In genomic region chr16:22240856-22241255, GRCm38 (mm10) we compare ENCODE assay signal across 31 mouse cellular contexts. TPM values are rescaled to one million over a fixed set of nuclear protein-coding genes. Genes with fewer than 3 reads are reported as not detected.
DNase-seq lines count a peak whose midpoint lies in the region; ATAC-seq and TF ChIP-seq lines count a peak whose summit lies in the region.
"Had no signal": no experiment of that assay in that cellular context is flagged by ENCODE, and none has a peak within 500 bp of the region (broad histone marks: within the 10 kb centered on the region; RNA-seq: fewer than 3 reads in every experiment).

No protein-coding gene starts in this region.

- TF ChIP-seq CTCF in intestine, postnatal 0 days (IDR thresholded peaks at IDR 0.05; ENCODE audit: low read depth): no peak
- no peak for TF ChIP-seq CTCF in gastrocnemius, adult 2 months (IDR thresholded peaks at IDR 0.05)

- no peak overlapping the region for H3K4me3 ChIP-seq in intestine, embryonic 15.5 days (replicated peaks)
- no peak overlapping the region for H3K4me3 ChIP-seq in intestine, postnatal 0 days (ENCODE audit: low read depth, low read length)
- no peak overlapping the region for H3K4me3 ChIP-seq in gastrocnemius, adult 2 months
- H3K4me3 ChIP-seq: embryonic facial prominence, embryonic 13.5 days; forebrain, embryonic 12.5 days; hindbrain, embryonic 10.5 days; layer of hippocampus, adult 2 months; left cerebral cortex, adult 2 months; liver, embryonic 12.5 days; megakaryocyte, embryonic 14.5 days; midbrain, embryonic 13.5 days; neural tube, embryonic 12.5 days had no signal

- no peak for ATAC-seq in CD4-positive, CD25-positive, alpha-beta regulatory T cell, adult 4 months
- ATAC-seq in intestine, embryonic 15.5 days: 0 out of 2 replicates have a peak, but pooled peaks have one; percentile 37
- no peak for ATAC-seq in intestine, postnatal 0 days
- ATAC-seq: activated CD4-positive, CD25-positive, alpha-beta regulatory T cell, adult 4 months; liver, embryonic 12.5 days; midbrain, embryonic 13.5 days had no signal

- no peak overlapping the region for H3K27ac ChIP-seq in intestine, embryonic 15.5 days
- no peak overlapping the region for H3K27ac ChIP-seq in intestine, postnatal 0 days (ENCODE audit: low read depth, low read length)
- no peak overlapping the region for H3K27ac ChIP-seq in gastrocnemius, adult 2 months
- H3K27ac ChIP-seq: embryonic facial prominence, embryonic 13.5 days; forebrain, embryonic 12.5 days; hindbrain, embryonic 10.5 days; hindbrain, postnatal 0 days; layer of hippocampus, adult 2 months; left cerebral cortex, adult 2 months; liver, embryonic 12.5 days; midbrain, embryonic 13.5 days; neural tube, embryonic 12.5 days had no signal

- no peaks in the 10 kb centered on the region for H3K27me3 ChIP-seq in intestine, embryonic 15.5 days (replicated peaks)
- no peaks in the 10 kb centered on the region for H3K27me3 ChIP-seq in intestine, postnatal 0 days (replicated peaks; ENCODE audit: control insufficient read depth, insufficient read depth, low read length)
- H3K27me3 ChIP-seq: embryonic facial prominence, embryonic 13.5 days; forebrain, embryonic 12.5 days; liver, embryonic 12.5 days; megakaryocyte, embryonic 14.5 days; midbrain, embryonic 13.5 days; neural tube, embryonic 12.5 days had no signal

- DNase-seq in CD4-positive, CD25-positive, alpha-beta regulatory T cell, adult 2 months (ENCODE audit: low read depth, low spot score): peak; percentile 7
- peak; percentile 11 for DNase-seq in retina, embryonic 14.5 days (ENCODE audit: low spot score)
- DNase-seq in retina, postnatal 1 day: no peak
- DNase-seq in adrenal gland, adult 18-20 months (ENCODE audit: low spot score in 2 of 2): no peak
- no peak for DNase-seq in gastrocnemius, adult 2 months
- DNase-seq: adrenal gland, adult 8-10 months; cerebellum, adult 8-10 months; cerebellum, postnatal 36 days; embryo, embryonic 11 days; forebrain, postnatal 0 days; gastrocnemius, postnatal 14 days; heart, adult 18-20 months; kidney, adult 11 months; kidney, postnatal 36 days; liver, postnatal 0 days; lung, postnatal 36 days had no signal

- no peak overlapping the region for H3K4me2 ChIP-seq in intestine, embryonic 15.5 days (replicated peaks)
- no peak overlapping the region for H3K4me2 ChIP-seq in intestine, postnatal 0 days (replicated peaks; ENCODE audit: low read depth)
- H3K4me2 ChIP-seq: embryonic facial prominence, embryonic 13.5 days; forebrain, embryonic 12.5 days; heart, embryonic 11.5 days; liver, embryonic 12.5 days; midbrain, embryonic 13.5 days; neural tube, embryonic 12.5 days had no signal

- intact Hi-C loops in gastrocnemius, adult 2 months (cut with DNase I): no loop called here

- 85% methylated on average over 5 of the region's 5 CpGs for WGBS in intestine, embryonic 15.5 days
- 93% methylated on average over 5 of the region's 5 CpGs for WGBS in intestine, postnatal 0 days

- H3K9me3 ChIP-seq in intestine, embryonic 15.5 days: no peaks in the 10 kb centered on the region
- no peaks in the 10 kb centered on the region for H3K9me3 ChIP-seq in intestine, postnatal 0 days (ENCODE audit: control insufficient read depth)
- H3K9me3 ChIP-seq: embryonic facial prominence, embryonic 13.5 days; forebrain, embryonic 12.5 days; hindbrain, embryonic 10.5 days; liver, embryonic 12.5 days; megakaryocyte, embryonic 14.5 days; midbrain, embryonic 13.5 days; neural tube, embryonic 12.5 days had no signal

- H3K36me3 ChIP-seq in intestine, embryonic 15.5 days: peaks cover 32% of the 10 kb centered on the region
- peaks cover 41% of the 10 kb centered on the region for H3K36me3 ChIP-seq in intestine, postnatal 0 days (ENCODE audit: control insufficient read depth, insufficient read depth)

- H3K9ac ChIP-seq in intestine, embryonic 15.5 days: no peak overlapping the region
- no peak overlapping the region for H3K9ac ChIP-seq in intestine, postnatal 0 days (ENCODE audit: low read depth, low read length)
- H3K9ac ChIP-seq: embryonic facial prominence, embryonic 13.5 days; forebrain, embryonic 12.5 days; forebrain, postnatal 0 days; liver, embryonic 12.5 days; liver, postnatal 0 days; midbrain, embryonic 13.5 days; neural tube, embryonic 12.5 days had no signal

- H3K4me1 ChIP-seq in intestine, embryonic 15.5 days (replicated peaks): no peaks in the 10 kb centered on the region
- H3K4me1 ChIP-seq in intestine, postnatal 0 days (replicated peaks; ENCODE audit: control insufficient read depth, insufficient read depth, low read length): no peaks in the 10 kb centered on the region
- H3K4me1 ChIP-seq: embryonic facial prominence, embryonic 13.5 days; forebrain, embryonic 12.5 days; hindbrain, embryonic 10.5 days; liver, embryonic 12.5 days; megakaryocyte, embryonic 14.5 days; midbrain, embryonic 13.5 days; neural tube, embryonic 12.5 days had no signal

RNA-seq across cellular contexts. Expression of gene Tra2b, which starts 24.9 kb away (rescaled TPM):
- polyA plus RNA-seq in CD4-positive, CD25-positive, alpha-beta regulatory T cell, adult 4 months (2017; shearing (Covaris generic)): 100 to 1,000 TPM; 457 to 480 TPM
- 304 and 336 TPM in 2 replicates for polyA plus RNA-seq in intestine, embryonic 15.5 days (2015; fragmentation: Nextera tagmentation; extraction: Ambion mirVana)
- polyA plus RNA-seq in intestine, postnatal 0 days (2015; fragmentation: Nextera tagmentation; extraction: Ambion mirVana): 132 and 134 TPM in 2 replicates
- total RNA-seq in adrenal gland, adult 18-20 months (2021): 100 to 1,000 TPM; 107 to 116 TPM
- 10 to 100 TPM; 34.7 to 36.8 TPM for total RNA-seq in gastrocnemius, adult 2 months (2021)

Comparison
In these comparisons a context has a peak if more than half of its experiments do, and no peak if none do; other contexts are left out.
1. DNase-seq: peak in CD4-positive, CD25-positive, alpha-beta regulatory T cell, adult 2 months (single experiment) and retina, embryonic 14.5 days (single experiment); none in retina, postnatal 1 day (single experiment), adrenal gland, adult 18-20 months (0 of 2) and gastrocnemius, adult 2 months (single experiment).